Mouse (Mus musculus): ENCODE data around the gene Rph3a. TPM values are rescaled to one million over a fixed set of nuclear protein-coding genes. Genes with fewer than 3 reads are reported as not detected.
"Not testable (repeated sequence)": the region's sequence is repeated elsewhere in the genome, so short reads cannot be mapped to it uniquely, and the experiment has no call there.

The Rph3a gene
- polyA plus RNA-seq, 1 experiment from 2014 or later, result not detected

DNA sequence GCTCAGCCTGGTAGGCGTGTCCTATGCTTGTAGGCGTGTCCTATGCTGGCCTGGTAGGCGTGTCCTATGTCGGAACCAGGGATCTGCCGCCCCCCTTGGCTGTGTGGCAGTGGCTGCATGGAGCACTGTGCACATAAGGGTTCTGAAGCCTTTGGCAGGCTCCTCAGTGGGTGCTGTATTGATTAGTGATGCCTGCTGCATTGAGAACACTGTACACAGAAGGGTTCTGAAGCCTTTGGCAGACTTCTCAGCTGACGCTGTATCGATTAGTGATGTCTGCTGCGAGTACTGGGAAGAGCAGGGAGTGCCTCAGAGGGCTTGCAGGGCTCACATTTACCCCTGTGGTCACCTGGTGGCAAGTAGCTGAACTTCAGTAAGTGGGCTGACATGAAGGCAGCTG is 71.3 kb downstream of the Rph3a start:
- WGBS, result 44% methylated on average over 8 of the region's 8 CpGs
- Histone ChIP-seq H3K4me3 (ENCODE audit: low read depth, low read length) (no peak overlapping the region), H3K27ac (ENCODE audit: low read depth) (no peak overlapping the region), H3K4me1 (ENCODE audit: insufficient read depth) (no peaks in the 10 kb centered on the region), H3K9me3 (ENCODE audit: low read depth, low read length) (no peaks in the 10 kb centered on the region), H3K27me3 (ENCODE audit: insufficient read depth, low read length) (no peaks in the 10 kb centered on the region), H3K9ac (no peak overlapping the region), H3K36me3 (ENCODE audit: insufficient read depth) (no peaks in the 10 kb centered on the region), H3K4me2 (no peak overlapping the region)
- DNase-seq, result no peak
- no peak for ATAC-seq (ENCODE audit: insufficient read depth)
- TF ChIP-seq CTCF (IDR thresholded peaks at IDR 0.05; ENCODE audit: low read depth), result no peak

DNA sequence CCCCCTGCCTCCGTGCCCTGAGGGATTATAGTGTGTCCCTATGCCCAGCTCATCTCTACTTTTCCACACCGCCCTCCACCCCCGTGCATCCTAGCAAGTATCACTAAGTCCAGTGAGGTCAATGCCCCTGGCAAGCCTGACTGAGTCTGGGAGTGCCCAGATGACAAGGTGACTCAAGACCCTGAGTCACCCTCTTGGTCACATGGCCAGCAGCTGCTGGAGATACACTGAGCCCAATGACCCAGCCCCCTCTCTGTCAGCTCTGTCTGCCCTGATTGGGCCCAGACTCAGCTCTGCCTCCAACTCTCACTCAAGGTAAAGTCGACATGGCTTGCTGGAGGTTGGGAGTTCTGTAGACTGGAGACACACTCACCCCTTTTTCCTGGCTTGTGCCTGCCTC is 72.1 kb downstream of the Rph3a start:
- Histone ChIP-seq H3K27ac (ENCODE audit: low read depth) (no peak overlapping the region), H3K4me2 (no peak overlapping the region), H3K36me3 (ENCODE audit: insufficient read depth) (no peaks in the 10 kb centered on the region), H3K9ac (no peak overlapping the region), H3K9me3 (ENCODE audit: low read depth, low read length) (no peaks in the 10 kb centered on the region), H3K27me3 (ENCODE audit: insufficient read depth, low read length) (no peaks in the 10 kb centered on the region), H3K4me1 (ENCODE audit: insufficient read depth) (no peaks in the 10 kb centered on the region), H3K4me3 (ENCODE audit: low read depth, low read length) (no peak overlapping the region)
- WGBS, result 72% methylated on average over 4 of the region's 4 CpGs
- no peak for ATAC-seq (ENCODE audit: insufficient read depth)
- no peak for DNase-seq
- no peak for TF ChIP-seq CTCF (IDR thresholded peaks at IDR 0.05; ENCODE audit: low read depth)

DNA sequence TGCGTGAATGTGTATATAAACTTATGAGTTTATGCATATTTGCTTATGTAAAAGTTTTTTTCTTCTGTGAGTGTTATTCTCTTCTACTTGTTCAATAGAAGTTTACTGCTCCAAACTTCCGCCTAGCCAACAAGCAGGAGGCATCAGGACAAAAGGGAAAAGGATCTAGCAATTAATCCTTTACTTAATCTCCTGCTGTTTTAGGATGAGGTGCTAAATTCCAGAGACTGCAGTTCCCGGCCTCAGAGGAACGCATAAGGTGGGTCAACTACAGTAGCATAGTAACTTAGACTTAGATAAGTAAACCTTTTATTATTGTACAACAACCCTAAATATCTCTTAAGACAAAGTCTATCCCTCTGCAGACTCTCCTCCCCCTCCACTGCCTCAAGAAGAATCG is 75.9 kb downstream of the Rph3a start:
- H3K9me3 ChIP-seq (ENCODE audit: low read depth, low read length), result no peaks in the 10 kb centered on the region
- 13% methylated on average over 5 of the region's 5 CpGs for WGBS
- H3K27me3 ChIP-seq (ENCODE audit: insufficient read depth, low read length), result no peaks in the 10 kb centered on the region
- no peak overlapping the region for H3K4me3 ChIP-seq (ENCODE audit: low read depth, low read length)
- no peak for DNase-seq
- no peak for ATAC-seq (ENCODE audit: insufficient read depth)
- no peak overlapping the region for H3K9ac ChIP-seq
- no peaks in the 10 kb centered on the region for H3K36me3 ChIP-seq (ENCODE audit: insufficient read depth)
- no peak for TF ChIP-seq CTCF (IDR thresholded peaks at IDR 0.05; ENCODE audit: low read depth)
- no peak overlapping the region for H3K4me2 ChIP-seq
- H3K4me1 ChIP-seq (ENCODE audit: insufficient read depth), result no peaks in the 10 kb centered on the region
- H3K27ac ChIP-seq (ENCODE audit: low read depth), result no peak overlapping the region

DNA sequence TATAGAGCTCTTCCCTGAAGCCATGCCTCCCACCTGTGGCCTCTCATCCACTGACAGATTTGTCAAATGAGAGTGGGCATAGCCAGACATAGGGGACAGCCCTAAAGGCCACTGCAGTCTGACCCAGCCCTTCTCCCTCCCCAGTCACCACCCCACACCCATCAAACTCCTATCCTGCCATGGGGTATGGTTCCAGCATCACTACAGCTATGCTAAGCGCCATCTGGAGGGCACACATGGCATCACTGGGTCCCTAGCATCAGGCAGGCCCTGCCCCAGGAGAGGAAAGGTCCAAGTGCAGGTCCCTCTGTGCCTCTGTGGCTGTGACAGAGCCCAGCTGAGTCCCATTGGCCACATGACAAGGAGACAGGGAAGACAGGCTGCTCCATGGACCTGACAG is 82.9 kb downstream of the Rph3a start:
- TF ChIP-seq CTCF (IDR thresholded peaks at IDR 0.05; ENCODE audit: low read depth), result peak; percentile 58
- H3K4me1 ChIP-seq (ENCODE audit: insufficient read depth), result no peaks in the 10 kb centered on the region
- WGBS, result 0% methylated on average over 1 of the region's 1 CpGs
- no peaks in the 10 kb centered on the region for H3K27me3 ChIP-seq (ENCODE audit: insufficient read depth, low read length)
- H3K9ac ChIP-seq, result no peak overlapping the region
- ATAC-seq (ENCODE audit: insufficient read depth) (no peak), DNase-seq (no peak)
- no peak overlapping the region for H3K4me3 ChIP-seq (ENCODE audit: low read depth, low read length)
- H3K27ac ChIP-seq (ENCODE audit: low read depth), result no peak overlapping the region
- no peak overlapping the region for H3K4me2 ChIP-seq
- no peaks in the 10 kb centered on the region for H3K36me3 ChIP-seq (ENCODE audit: insufficient read depth)
- no peaks in the 10 kb centered on the region for H3K9me3 ChIP-seq (ENCODE audit: low read depth, low read length)

DNA sequence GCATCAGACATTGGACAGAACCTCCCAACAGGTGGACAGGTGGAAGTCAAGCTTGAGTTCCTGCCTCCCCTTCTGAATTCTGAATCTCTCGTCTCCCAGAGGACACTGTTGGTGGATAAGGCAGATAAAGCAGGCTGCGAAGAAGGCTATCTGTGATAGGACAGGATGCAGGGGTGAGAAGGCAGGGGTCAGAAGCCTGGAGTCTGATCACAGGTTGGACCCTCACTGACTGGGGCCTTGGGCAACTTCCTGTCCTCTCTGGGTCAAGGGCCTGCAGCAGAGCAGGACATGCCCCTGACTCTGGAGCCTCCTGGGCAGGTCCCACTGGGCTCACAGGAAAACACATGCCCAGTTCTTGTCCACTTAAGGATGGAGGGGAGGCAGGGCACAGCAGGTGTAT is 83.6 kb downstream of the Rph3a start:
- H3K36me3 ChIP-seq (ENCODE audit: insufficient read depth); H3K4me1 ChIP-seq (ENCODE audit: insufficient read depth); ATAC-seq (ENCODE audit: insufficient read depth); H3K4me3 ChIP-seq (ENCODE audit: low read depth, low read length); H3K27ac ChIP-seq (ENCODE audit: low read depth); DNase-seq; H3K9me3 ChIP-seq (ENCODE audit: low read depth, low read length); H3K27me3 ChIP-seq (ENCODE audit: insufficient read depth, low read length); H3K4me2 ChIP-seq; H3K9ac ChIP-seq: not testable (repeated sequence)
- 38% methylated on average over 2 of the region's 2 CpGs for WGBS

DNA sequence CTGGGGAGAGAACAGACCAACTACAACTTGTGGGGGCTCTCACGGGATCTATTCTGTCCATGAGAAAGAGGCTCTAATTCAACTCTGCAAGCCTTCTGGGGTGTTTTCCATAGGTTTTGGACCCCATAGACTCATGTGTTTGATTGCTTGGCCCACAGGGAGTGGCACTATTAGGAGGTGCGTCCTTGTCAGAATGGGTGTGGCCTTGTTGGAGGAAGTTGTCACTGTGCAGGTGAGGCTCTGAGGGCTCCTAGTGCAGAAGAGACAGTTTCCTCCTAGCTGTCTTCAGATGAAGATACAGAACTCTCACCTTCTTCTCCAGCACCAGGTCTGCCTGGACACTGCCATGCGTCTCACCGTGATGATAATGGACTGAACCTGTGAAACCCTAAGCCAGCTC is 85.4 kb downstream of the Rph3a start:
- H3K27me3 ChIP-seq (ENCODE audit: insufficient read depth, low read length); ATAC-seq (ENCODE audit: insufficient read depth): not testable (repeated sequence)

DNA sequence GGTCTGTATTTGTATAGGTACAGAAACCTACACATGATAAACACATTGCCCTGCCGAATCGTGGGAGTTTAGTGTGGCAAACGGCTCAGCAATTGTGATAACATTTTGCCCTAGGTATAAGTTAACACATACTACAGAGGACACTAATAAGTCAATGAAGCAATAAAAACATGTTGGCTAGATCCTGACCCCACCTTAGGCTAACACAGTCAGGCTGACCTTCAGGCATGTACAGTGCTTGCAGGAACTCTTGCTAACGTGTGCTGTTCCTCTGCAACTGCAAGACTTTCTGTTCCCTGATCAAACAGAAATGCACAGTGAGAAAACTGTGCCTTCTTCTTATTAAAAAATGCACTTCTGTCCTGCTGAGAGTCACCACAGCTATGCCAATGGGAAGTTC is 85.9 kb downstream of the Rph3a start:
- no peak for TF ChIP-seq CTCF (IDR thresholded peaks at IDR 0.05; ENCODE audit: low read depth)
- Histone ChIP-seq H3K9me3 (ENCODE audit: low read depth, low read length) (no peaks in the 10 kb centered on the region), H3K36me3 (ENCODE audit: insufficient read depth) (no peaks in the 10 kb centered on the region), H3K4me1 (ENCODE audit: insufficient read depth) (no peaks in the 10 kb centered on the region), H3K27ac (ENCODE audit: low read depth) (no peak overlapping the region), H3K4me3 (ENCODE audit: low read depth, low read length) (no peak overlapping the region), H3K9ac (no peak overlapping the region), H3K27me3 (ENCODE audit: insufficient read depth, low read length) (no peaks in the 10 kb centered on the region), H3K4me2 (no peak overlapping the region)
- 52% methylated on average over 4 of the region's 4 CpGs for WGBS
- no peak for DNase-seq
- no peak for ATAC-seq (ENCODE audit: insufficient read depth)

More for the DNA sequence above, 85.4 kb downstream of the Rph3a start:
- not testable (repeated sequence) for H3K9ac ChIP-seq; H3K4me1 ChIP-seq (ENCODE audit: insufficient read depth); H3K36me3 ChIP-seq (ENCODE audit: insufficient read depth); H3K4me2 ChIP-seq; H3K9me3 ChIP-seq (ENCODE audit: low read depth, low read length); H3K27ac ChIP-seq (ENCODE audit: low read depth); DNase-seq; H3K4me3 ChIP-seq (ENCODE audit: low read depth, low read length)
- WGBS, result 63% methylated on average over 4 of the region's 4 CpGs

DNA sequence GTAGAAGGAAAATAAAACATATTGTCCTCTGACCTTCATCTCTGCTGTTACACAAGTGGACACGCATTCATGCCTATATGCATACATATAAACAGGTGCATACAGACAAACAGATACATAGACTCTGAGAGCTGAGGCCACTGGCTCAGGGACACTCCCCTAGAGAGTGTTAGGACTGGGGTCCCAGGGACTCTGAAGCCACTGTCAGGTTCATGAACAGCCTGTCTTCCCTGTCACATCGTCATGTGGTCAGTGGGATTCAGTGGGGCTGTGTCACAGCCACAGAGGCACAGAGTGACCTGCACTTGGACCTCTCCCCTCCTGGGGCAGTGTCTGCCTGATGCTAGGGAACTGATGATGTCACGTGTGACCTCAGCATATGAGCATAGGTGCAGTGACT is 89.6 kb downstream of the Rph3a start:
- no peaks in the 10 kb centered on the region for H3K36me3 ChIP-seq (ENCODE audit: insufficient read depth)
- no peak overlapping the region for H3K4me3 ChIP-seq (ENCODE audit: low read depth, low read length)
- no peak for TF ChIP-seq CTCF (IDR thresholded peaks at IDR 0.05; ENCODE audit: low read depth)
- WGBS, result 76% methylated on average over 3 of the region's 3 CpGs
- H3K4me1 ChIP-seq (ENCODE audit: insufficient read depth), result no peaks in the 10 kb centered on the region
- no peak overlapping the region for H3K4me2 ChIP-seq
- H3K27me3 ChIP-seq (ENCODE audit: insufficient read depth, low read length), result no peaks in the 10 kb centered on the region
- ATAC-seq (ENCODE audit: insufficient read depth) (no peak), DNase-seq (no peak)
- H3K9me3 ChIP-seq (ENCODE audit: low read depth, low read length), result no peaks in the 10 kb centered on the region
- H3K27ac ChIP-seq (ENCODE audit: low read depth), result no peak overlapping the region
- H3K9ac ChIP-seq, result no peak overlapping the region

DNA sequence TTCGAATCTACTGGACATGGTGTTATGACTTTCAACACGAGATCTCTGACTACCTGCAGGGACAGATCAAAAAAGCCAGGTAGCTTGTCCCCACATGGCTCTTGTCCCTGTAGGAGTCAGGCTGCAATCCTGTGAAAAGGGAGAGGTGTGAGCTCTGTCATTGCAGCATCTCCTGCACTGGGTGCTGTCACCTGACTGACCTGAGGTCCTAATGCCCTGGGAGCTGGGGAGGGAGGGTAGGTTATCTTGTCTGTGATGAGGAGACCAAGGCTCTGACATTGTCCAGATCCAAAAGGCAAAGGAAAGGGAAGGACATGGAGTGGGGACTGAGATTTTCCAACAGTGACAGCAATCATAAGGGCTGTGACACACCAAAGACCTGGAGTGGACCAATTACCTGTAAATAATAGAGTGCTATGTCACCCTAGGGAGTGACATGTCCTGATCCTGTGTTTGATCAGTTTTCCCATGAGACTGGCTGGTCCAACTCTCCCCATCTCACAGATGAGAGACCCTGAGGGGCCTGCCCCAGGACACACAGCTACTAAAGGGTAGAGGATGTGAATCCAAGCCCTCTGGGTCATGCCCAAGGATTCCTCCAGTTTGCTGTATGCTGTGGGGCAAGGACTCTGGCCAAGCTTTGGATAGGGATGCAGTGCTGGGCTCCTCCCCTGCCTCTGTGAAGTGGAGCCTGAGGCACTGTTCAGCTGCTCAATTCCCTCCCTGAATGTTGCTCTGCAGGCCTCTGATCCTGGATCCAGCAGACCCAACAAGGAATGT is 90.5 kb downstream of the Rph3a start:
- not testable (repeated sequence) for H3K4me3 ChIP-seq (ENCODE audit: low read depth, low read length); H3K4me1 ChIP-seq (ENCODE audit: insufficient read depth); H3K27me3 ChIP-seq (ENCODE audit: insufficient read depth, low read length); H3K9ac ChIP-seq; DNase-seq; H3K36me3 ChIP-seq (ENCODE audit: insufficient read depth); H3K9me3 ChIP-seq (ENCODE audit: low read depth, low read length); H3K27ac ChIP-seq (ENCODE audit: low read depth); ATAC-seq (ENCODE audit: insufficient read depth); H3K4me2 ChIP-seq
- 55% methylated on average over 2 of the region's 2 CpGs for WGBS

DNA sequence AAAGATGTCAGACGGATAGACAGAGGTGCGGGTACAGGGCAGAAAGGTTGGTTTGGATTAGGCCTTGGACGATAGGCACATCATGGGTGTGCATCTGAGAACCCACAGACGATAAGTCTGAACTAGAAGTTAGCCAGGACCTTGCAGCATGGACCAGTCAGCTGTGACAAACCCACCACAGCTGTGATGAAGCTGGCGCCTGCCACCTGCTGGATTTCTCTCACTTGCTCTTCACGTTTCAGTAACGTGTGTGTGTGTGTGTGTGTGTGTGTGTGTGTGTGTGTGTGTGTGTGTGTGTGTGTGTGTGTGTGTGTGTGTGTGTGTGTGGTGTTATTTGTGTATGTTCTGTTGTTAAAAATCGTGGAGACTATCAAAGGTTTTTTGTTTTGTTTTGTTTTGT is 95.7 kb downstream of the Rph3a start, which contains the start of gene Oas1d:
Gene Oas1d, plus strand, starts transcription at position 333 of the 400 bp plus-strand sequence.
- H3K36me3 ChIP-seq (ENCODE audit: insufficient read depth); H3K4me3 ChIP-seq (ENCODE audit: low read depth, low read length); H3K4me2 ChIP-seq; DNase-seq; H3K9me3 ChIP-seq (ENCODE audit: low read depth, low read length); ATAC-seq (ENCODE audit: insufficient read depth); H3K4me1 ChIP-seq (ENCODE audit: insufficient read depth); H3K9ac ChIP-seq; H3K27me3 ChIP-seq (ENCODE audit: insufficient read depth, low read length); H3K27ac ChIP-seq (ENCODE audit: low read depth): not testable (repeated sequence)
- WGBS, result 30% methylated on average over 8 of the region's 8 CpGs

Data from lung, embryonic 14.5 days (tissue).